Mouse (Mus musculus) spleen, adult 2 months (tissue): ENCODE measurements around the gene Osgin1.

Experiments used
- CTCF ChIP-seq: fragments of 200-500 bp; IDR thresholded peaks from 2 replicates; pipeline ENCODE4 v1.5.1; 2011; ENCODE audit warnings: mild to moderate bottlenecking, inconsistent platforms; ENCODE audit not compliant: insufficient read depth, insufficient read length, insufficient replicate concordance; ENCODE audit errors: extremely low read depth
- POLR2A ChIP-seq: fragments of 200-500 bp; IDR thresholded peaks from 2 replicates; pipeline ENCODE4 v1.6.1; 2011; ENCODE audit warnings: low read depth, low read length, inconsistent platforms

- no peak for TF ChIP-seq POLR2A
- TF ChIP-seq CTCF, result no peak
Observed at GRCm38 (mm10) chr8:119400122-119400671, 33.7 kb upstream of the Osgin1 start.
